Mouse (Mus musculus) C2C12 (cell line): ENCODE results near the gene Bcl11b. TPM values are rescaled to one million over a fixed set of nuclear protein-coding genes. Genes with fewer than 3 reads are reported as not detected.

ENCODE experiments used
- H3K27me3 ChIP-seq: one replicate; pipeline ENCODE4 v1.6.1; 2011; ENCODE audit not compliant: control insufficient read depth, insufficient read depth, insufficient read length
- H3K36me3 ChIP-seq: one replicate; pipeline ENCODE4 v1.6.1; 2011; ENCODE audit not compliant: control insufficient read depth, insufficient read depth
- H3K4me3 ChIP-seq: one replicate; pipeline ENCODE4 v1.5.1; 2011; ENCODE audit warnings: mild to moderate bottlenecking, control low read depth; ENCODE audit not compliant: poor library complexity, insufficient read depth, severe bottlenecking
- H3K79me2 ChIP-seq: one replicate; pipeline ENCODE4 v1.6.1; 2011; ENCODE audit not compliant: control insufficient read depth, insufficient read depth
- H3K79me3 ChIP-seq: one replicate; pipeline ENCODE4 v1.6.1; 2011; ENCODE audit warnings: low read depth, control low read depth
- H3ac ChIP-seq: one replicate; pipeline ENCODE3; 2011; ENCODE audit warnings: low read depth; ENCODE audit not compliant: control insufficient read depth, insufficient read length
- CEBPB ChIP-seq: IDR thresholded peaks from one replicate; pipeline ENCODE4 v1.6.1; 2011; ENCODE audit warnings: low read depth, mild to moderate bottlenecking, control low read depth, moderate library complexity
- CTCF ChIP-seq: IDR thresholded peaks from one replicate; pipeline ENCODE4 v1.5.1; 2011; ENCODE audit not compliant: control insufficient read depth, insufficient read depth, insufficient read length
- FOSL1 ChIP-seq: IDR thresholded peaks from one replicate; pipeline ENCODE4 v1.8.0; 2011; ENCODE audit warnings: mild to moderate bottlenecking, low read length; ENCODE audit not compliant: poor library complexity, insufficient read depth, severe bottlenecking
- MAX ChIP-seq: IDR thresholded peaks from one replicate; pipeline ENCODE4 v1.6.1; 2011; ENCODE audit warnings: mild to moderate bottlenecking, control low read depth
- MYOD1 ChIP-seq: IDR thresholded peaks from one replicate; pipeline ENCODE4 v1.6.1; 2011; ENCODE audit warnings: low read depth; ENCODE audit not compliant: control insufficient read depth, insufficient read length
- MYOG ChIP-seq: IDR thresholded peaks from one replicate; pipeline ENCODE4 v1.6.1; 2011; ENCODE audit not compliant: control insufficient read depth, insufficient read length; ENCODE audit errors: extremely low read depth
- USF1 ChIP-seq: IDR thresholded peaks from one replicate; pipeline ENCODE4 v1.6.1; 2011; ENCODE audit warnings: low read depth, mild to moderate bottlenecking, control low read depth, moderate library complexity
- polyA plus RNA-seq: library from polyadenylated mRNA; unstranded; fragments of >200 nt; fragmentation: generic; extraction: Trizol; gene quantifications from one replicate; pipeline ENCODE4 v1.2.1, GENCODE M21; 2012; ENCODE audit warnings: missing spikeins

Bcl11b gene
- polyA plus RNA-seq, 1 experiment = not detected

DNA sequence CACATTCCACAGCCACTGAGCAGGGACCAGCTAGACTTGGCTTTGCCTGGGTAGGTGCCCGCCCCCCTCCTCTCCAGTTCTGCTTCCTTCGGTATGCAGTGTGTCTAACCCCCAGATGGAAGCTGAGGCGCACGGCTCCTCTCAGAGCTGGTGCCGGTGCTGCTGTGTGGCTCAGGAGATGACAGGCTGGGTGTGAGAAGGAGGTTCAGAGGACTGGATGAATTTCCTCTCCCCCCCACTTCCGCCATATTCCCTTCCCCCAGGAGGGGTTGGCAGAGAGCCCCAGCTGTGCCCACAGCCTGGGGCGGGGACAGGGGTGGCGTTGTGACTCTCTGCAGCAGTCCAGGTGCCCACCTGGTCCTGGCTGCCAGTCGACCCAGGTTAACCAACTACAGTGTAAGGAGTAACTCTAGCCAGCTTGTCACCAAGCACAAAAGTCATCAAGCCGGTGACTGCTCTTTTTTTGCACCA is 75.4 kb downstream of the Bcl11b start:
- Histone ChIP-seq H3K79me2 (no peaks in the 10 kb centered on the region), H3K27me3 (peaks cover 3% of the 10 kb centered on the region), H3K36me3 (no peaks in the 10 kb centered on the region), H3K4me3 (no peak overlapping the region), H3K79me3 (no peaks in the 10 kb centered on the region), H3ac (no peak overlapping the region)
- TF ChIP-seq CEBPB = no peak
- no peak for TF ChIP-seq MYOG
- no peak for TF ChIP-seq MAX
- TF ChIP-seq CTCF = no peak
- TF ChIP-seq USF1 = no peak
- TF ChIP-seq MYOD1 = no peak
- no peak for TF ChIP-seq FOSL1

DNA sequence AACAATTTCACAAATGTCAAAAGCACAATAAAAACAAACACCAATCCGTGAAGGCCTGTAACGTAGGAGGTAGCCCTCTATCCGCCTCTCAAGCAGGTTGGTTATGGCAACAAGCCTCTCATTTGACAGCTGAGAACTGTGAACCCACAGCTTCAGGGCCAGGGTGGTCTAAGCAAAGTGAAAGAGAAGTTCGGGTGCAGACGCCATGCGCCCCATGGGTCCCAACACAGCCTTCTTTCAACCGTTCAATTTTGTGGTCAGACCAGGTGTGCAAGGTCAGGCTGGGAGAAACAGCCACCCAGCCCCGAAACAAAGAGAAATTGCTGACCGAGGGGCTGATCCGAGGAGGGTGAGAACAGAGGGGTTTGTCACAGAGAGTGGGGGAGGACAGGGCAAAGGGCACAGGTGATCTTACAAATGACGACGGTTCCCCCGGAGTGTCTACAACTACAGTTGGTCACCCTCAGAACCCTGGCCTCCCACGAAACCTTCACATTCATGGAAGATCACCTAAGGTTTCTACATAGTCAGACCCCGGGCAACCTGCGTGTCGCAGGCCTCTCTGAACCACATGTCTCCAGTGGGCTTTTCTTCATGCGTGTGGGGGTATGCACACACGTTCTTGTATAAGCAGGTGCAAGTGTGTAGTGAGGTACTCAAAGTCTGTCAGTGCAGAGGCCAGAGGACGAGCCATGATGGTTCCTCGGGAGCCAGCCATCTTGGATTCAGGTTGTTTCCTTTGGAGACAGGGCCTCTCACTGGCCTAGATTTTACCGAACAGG is 77.1 kb downstream of the Bcl11b start:
- Histone ChIP-seq H3ac (no peak overlapping the region), H3K79me2 (no peaks in the 10 kb centered on the region), H3K36me3 (no peaks in the 10 kb centered on the region), H3K4me3 (no peak overlapping the region), H3K79me3 (no peaks in the 10 kb centered on the region), H3K27me3 (peaks cover 3% of the 10 kb centered on the region)
- no peak for TF ChIP-seq MYOD1
- TF ChIP-seq CEBPB = no peak
- TF ChIP-seq CTCF = no peak
- TF ChIP-seq FOSL1 = no peak
- TF ChIP-seq MAX = no peak
- no peak for TF ChIP-seq MYOG
- no peak for TF ChIP-seq USF1

DNA sequence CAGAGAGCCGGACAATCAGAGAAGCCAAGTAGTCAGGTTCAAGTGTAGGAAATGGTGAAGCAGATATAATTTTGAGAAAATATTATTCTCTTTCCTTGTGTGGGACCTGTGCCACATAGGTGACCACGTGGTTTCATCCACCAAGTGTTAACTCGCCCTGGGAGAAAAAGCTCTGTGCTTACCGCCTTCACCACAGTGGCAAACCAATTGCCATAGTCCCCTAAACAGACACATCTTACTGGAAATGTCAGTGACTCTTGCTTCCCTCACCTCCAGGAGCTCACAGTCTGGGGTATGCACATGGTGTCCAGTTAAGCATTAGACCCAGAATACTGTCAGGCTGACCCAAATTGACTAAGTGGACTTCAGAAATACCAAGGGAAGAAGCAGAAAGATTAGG is 78.7 kb downstream of the Bcl11b start:
- H3K79me2 ChIP-seq = no peaks in the 10 kb centered on the region
- no peak overlapping the region for H3ac ChIP-seq
- no peak for TF ChIP-seq CTCF
- no peak for TF ChIP-seq MYOD1
- no peak for TF ChIP-seq USF1
- no peak for TF ChIP-seq FOSL1
- TF ChIP-seq CEBPB = no peak
- TF ChIP-seq MYOG = no peak
- TF ChIP-seq MAX = no peak
- H3K4me3 ChIP-seq = no peak overlapping the region
- H3K79me3 ChIP-seq = no peaks in the 10 kb centered on the region
- no peaks in the 10 kb centered on the region for H3K36me3 ChIP-seq
- H3K27me3 ChIP-seq = peaks cover 13% of the 10 kb centered on the region

DNA sequence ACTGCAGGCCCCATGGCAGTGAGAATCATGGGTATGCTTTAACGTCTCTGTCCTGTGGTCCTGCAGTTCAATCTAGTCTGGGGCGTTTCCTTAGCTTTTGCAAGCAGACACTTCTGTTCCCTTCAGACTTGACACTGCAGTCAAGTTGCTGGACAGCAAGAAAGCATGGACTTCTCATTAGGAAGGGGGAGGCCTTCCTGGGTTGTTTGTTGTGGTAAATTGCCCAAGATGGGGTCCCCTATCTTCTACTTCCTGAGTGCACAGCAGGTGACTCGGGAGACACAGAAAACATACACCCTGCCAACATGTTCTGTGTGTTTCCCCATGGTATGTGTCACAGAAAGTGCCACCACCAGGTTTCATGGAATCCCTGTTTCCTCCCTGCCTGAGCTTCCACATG is 79.4 kb downstream of the Bcl11b start:
- Histone ChIP-seq H3K4me3 (no peak overlapping the region), H3ac (no peak overlapping the region), H3K79me3 (no peaks in the 10 kb centered on the region), H3K36me3 (no peaks in the 10 kb centered on the region), H3K79me2 (no peaks in the 10 kb centered on the region), H3K27me3 (peaks cover 18% of the 10 kb centered on the region)
- TF ChIP-seq USF1 (no peak), MYOD1 (no peak), MYOG (no peak)

DNA sequence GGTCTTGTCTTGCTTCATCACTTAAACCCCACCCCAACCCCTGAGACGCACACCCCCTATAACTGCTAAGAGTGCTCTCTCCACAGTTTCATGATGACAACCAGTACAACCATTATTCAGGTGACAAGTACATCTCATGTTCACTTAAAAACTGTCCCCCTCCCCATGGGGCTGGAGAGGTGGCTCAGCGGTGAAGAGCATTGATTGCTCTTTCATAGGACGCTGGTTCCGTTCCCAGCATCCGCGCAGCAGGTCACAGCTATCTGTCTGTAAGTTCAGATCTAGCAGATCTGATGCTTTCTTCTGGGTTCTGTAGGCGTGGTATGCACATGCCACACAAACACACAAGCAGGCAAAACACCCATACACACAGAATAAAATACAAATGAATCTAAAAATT is 81.2 kb downstream of the Bcl11b start:
- peaks cover 21% of the 10 kb centered on the region for H3K27me3 ChIP-seq
- no peak overlapping the region for H3K4me3 ChIP-seq
- no peaks in the 10 kb centered on the region for H3K36me3 ChIP-seq
- no peaks in the 10 kb centered on the region for H3K79me3 ChIP-seq
- no peaks in the 10 kb centered on the region for H3K79me2 ChIP-seq
- TF ChIP-seq FOSL1 (no peak), MYOG (no peak), MYOD1 (no peak), USF1 (no peak), MAX (no peak), CTCF (no peak), CEBPB (no peak)
- no peak overlapping the region for H3ac ChIP-seq

DNA sequence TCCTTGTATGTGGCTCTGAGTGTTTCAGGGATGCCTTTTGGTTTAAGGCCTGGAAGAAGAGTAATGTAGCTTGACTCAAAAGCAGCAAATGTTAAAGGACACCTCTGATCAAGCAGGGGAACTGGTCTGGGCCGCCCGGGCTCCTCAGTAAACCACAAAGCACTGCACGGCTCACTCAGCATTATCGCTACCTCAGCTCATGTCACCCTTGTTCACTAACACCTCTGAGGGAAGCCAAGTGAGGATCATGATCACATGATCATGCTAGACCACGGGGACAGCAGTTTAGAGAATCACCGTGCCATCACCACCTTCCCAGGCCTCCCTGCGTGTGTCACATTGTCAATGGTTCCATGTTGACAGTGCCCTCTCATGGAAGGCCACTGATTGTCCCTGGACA is 81.8 kb downstream of the Bcl11b start:
- TF ChIP-seq USF1 (no peak), MAX (no peak), CTCF (no peak), FOSL1 (no peak), MYOD1 (no peak), MYOG (no peak), CEBPB (no peak)
- Histone ChIP-seq H3K36me3 (no peaks in the 10 kb centered on the region), H3K27me3 (peaks cover 21% of the 10 kb centered on the region), H3K79me3 (no peaks in the 10 kb centered on the region), H3K79me2 (no peaks in the 10 kb centered on the region), H3ac (no peak overlapping the region), H3K4me3 (no peak overlapping the region)
